Mouse (Mus musculus) cortical plate, adult 2 months (tissue): Measurements from ENCODE around the gene Ncapg2.

Source experiments
- CTCF ChIP-seq: fragments of 200-500 bp; IDR thresholded peaks from 2 replicates; pipeline ENCODE4 v1.5.1; 2011; ENCODE audit warnings: mild to moderate bottlenecking, control low read depth, low read length; ENCODE audit not compliant: insufficient read depth; ENCODE audit errors: extremely low read depth
- POLR2A ChIP-seq: fragments of 200-500 bp; IDR thresholded peaks from 2 replicates; pipeline ENCODE4 v1.6.1; 2011; ENCODE audit warnings: mild to moderate bottlenecking, low read length, control low read depth; ENCODE audit not compliant: insufficient read depth; ENCODE audit errors: extremely low read depth

- TF ChIP-seq CTCF (no peak), POLR2A (no peak)
These were observed 78.4 kb downstream of the Ncapg2 start for GRCm38 (mm10) chr12:116483581-116483980.
